Mouse (Mus musculus) cerebellum, postnatal 25 days (tissue): ENCODE results near the gene Ccnjl.

Experiments
- DNase-seq, 2 experiments: peaks; one replicate each; pipeline ENCODE4 v3.0.0; 2021; ENCODE audit warnings: mixed read lengths in 2 of 2

Gene Ccnjl

GRCm38 (mm10) chr11:43569595-43569994 lies 41.0 kb downstream of the Ccnjl start:
- peak; percentile 95 to 97 for DNase-seq

DNA sequence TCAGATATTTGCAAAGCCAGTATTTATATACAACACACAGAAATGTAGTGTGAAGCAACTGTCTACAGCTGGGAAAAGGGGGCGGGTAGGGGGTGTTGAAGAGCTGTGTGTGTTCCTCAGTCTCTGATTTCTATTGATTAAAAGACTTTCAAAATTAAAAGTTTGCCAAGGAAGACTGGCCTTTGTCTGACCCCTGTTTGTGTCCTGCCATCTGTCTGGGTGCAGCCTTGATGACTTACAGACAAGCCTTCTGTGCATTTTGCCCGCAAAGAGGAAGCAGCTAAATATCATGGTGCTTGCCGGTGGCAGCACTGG lies 46.4 kb downstream of the Ccnjl start:
- no peak for DNase-seq

GRCm38 (mm10) chr11:43575376-43576151 lies 47.0 kb downstream of the Ccnjl start:
- no peak for DNase-seq

DNA sequence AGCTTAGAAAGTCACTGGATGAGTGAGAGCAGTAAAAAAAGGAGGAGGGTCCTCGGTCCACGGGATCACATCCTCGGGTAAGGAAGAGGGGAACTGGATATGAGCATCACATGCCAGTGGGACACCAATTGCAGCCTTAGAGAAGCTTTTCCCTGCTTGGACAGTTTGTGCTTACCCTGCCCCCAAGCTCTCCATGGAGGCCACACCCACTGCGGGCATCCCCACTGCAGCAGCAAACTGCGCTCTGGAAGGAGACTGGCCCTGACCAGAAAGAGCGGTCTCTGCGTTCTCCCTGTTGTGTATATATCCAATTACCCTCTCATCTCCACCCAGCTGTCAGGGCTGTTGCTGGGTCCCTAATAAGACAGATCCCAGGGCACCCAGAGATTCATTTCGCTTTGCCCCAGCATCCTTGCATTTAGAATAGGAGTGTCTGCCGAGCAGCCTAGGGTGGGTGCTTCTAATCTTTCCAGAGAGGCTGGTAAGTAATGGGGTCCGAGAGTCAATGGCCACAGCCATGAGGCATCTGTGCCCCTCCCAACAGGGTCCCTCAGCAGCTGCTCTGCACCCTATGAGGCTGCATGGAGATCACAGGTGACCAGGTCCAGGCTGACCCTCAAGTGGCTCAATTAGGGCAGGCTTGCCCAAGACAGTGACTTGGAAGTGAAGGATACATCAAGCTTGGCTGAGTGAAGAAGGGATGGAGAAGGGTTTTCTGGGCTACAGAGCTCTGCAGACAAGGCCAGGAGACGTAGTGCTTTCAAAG lies 49.3 kb downstream of the Ccnjl start:
- no peak for DNase-seq

DNA sequence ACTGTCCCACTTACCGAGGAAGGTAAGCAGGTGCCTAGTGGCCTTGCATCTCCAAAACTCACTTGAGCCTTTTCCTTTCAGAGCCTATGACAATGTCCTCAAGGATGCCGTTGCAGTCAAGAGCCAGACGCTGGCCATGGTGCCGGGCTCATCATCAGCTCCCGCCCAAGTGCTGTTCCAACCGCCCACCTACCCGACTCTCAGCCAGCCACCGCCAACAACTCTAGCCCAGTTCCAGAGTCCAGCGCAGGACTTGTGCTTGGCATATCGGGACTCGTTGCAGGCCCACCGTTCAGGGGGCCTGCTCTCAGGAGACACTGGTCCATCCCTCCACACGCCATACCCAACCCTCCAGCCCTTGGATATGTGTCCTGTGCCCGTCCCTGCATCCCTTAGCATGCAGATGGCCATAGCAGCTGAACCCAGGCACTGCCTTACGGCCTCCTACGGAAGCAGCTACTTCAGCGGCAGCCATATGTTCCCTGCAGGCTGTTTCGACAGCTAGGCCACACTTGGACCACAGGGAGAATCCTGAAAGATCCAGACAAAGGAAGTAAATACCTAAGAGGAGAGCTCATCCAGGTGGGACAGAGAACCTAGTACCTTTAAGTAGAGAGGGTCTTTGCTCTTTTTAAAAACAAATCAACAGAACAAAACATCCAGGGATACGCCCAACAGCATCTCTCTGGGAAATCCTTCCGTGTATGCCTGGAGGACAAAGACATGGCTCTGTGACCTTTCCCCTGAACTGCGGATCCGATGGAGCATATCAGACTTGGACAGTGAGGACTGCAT lies 56.8 kb downstream of the Ccnjl start:
- DNase-seq, result peak; percentile 34 to 45

DNA sequence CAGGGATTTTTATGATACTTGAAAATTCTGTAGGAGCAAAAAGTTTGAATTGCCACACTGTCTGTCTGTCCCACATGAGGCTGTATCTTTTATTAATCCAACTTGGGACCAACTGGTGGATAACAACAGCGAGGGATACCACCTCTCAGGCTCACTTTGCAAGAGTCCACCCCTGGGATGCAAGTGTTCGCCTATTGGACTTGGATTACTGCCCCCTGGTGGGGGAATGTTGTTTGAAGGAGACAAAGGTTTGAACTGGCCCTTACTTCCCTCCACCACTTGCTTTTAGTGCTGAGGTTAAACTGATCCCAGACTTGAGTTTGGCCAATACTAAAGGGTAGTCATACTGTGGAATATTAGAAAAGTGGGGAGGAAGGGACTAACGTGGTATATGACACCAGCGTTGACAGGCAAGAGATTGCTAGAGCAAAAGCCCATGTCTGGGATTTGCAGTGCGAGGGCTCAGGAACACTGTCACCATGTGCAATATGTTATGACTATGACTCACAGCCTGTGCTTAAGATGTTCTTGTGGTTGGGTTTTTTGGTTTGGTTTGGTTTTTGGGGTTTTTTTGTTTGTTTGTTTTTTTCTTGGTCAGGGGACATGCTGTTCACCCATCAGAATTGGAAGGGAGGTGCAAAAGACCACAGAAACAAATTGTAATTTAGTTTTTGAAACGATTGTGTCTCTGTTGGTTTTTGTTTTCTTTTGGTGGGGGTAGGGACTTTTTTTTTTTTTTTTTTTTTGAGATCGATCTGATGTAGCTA lies 57.9 kb downstream of the Ccnjl start, which contains the start of gene 4933415A04Rik:
TSS of gene 4933415A04Rik (plus strand) at position 717 of the 767 bp plus-strand sequence.
- DNase-seq, result peak; percentile 75 to 91

DNA sequence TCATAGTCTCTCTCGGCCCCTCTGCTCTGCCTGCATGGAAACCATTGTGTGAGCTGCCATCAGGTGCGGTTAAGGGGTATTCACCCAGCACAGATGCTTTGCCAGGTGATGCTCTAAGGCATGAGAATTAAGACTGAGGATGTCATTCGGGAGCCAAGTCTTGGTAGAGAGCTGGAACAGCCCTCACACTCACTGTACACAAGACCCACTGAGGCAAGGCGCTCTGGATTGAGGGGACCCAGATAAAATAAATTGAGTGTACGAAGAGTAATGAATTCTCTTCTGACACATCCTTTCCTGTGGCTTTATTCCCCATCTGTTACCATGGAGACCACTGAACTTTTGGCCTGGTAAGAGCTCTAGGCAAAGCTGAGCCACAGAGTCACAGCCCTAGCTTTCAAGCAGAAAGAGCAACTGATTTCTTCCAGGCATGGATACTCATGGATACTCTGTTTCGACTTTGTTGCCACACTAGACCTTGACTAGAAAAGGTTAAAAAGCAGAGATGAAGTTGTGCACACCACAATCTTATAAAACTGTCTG lies 61.0 kb downstream of the Ccnjl start:
- no peak for DNase-seq

- no peak for DNase-seq
Observed at GRCm38 (mm10) chr11:43601440-43601839, 72.9 kb downstream of the Ccnjl start, which contains the start of gene Fabp6. Gene Fabp6, minus strand, starts transcription at chr11:43601540.

DNA sequence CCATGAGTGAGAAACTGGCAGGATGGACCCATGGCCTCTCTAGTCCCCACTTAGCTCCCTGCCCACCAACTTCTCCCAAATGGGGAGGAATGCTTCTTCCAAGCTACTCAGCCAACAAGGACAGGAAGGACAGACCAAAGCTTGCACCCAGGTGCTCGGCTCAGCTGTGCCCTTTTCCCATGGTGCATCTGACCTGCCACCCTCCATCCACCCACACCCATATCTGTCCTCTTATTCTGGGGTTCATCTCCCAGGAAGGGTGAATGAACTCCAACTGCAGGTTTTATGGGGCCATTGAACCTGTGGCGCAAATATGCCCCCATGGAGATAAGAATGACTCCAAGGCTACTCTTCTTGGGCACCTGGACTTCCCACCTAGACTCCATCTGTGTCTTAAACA lies 75.6 kb downstream of the Ccnjl start:
- no peak for DNase-seq

GRCm38 (mm10) chr11:43604891-43605290 lies 76.3 kb downstream of the Ccnjl start:
- no peak for DNase-seq

DNA sequence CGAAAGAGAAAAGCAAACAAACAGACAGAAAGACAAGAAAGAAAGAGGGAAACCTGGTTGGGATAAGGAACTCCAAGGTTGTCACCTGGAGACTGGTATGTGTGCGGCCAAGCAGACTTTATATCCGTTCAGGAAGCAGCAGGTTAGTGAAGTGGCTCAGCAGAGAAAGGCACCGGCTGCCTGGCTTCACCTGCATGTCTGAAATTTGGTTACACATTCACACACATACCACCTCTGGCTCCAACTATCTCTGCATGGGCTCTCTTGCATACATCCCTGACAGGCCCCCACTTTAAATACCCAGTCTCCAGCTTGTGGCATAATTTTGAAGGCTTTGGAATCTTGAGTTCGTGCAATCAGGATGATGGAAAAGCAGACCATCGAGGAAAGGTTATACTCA lies 77.3 kb downstream of the Ccnjl start:
- no peak for DNase-seq

- no peak for DNase-seq
Observed at GRCm38 (mm10) chr11:43608440-43608839, 79.9 kb downstream of the Ccnjl start.

DNA sequence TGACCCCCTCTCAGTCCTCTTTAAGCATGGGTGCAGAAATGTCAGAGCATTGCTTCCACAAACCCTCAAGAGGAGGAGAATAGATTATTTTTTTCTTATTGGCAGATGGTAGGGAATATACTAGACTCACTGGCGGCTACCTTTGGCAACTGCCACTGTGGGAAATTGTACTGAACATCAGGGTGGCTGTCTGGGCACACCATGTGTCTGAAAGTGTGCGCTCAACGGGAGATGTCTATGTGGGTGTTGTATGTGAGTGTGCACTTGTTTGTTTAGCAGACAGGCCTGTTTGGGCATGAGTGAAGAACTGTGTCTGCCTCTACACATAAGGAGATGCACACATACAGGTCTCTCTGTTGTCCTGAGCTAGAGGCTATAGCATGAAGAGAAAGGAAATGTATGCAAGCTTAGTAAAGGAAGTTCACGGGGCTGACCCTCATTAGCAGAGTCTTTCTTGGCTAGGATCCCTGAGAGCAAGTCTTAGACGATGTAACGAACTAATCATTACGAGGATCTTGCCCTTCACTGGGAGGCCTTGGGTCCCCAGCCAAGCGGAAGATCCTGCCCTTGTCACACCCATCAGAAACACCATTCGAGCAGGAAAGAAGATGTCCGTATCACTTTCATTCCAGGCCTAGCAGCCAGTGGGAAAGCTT lies 81.5 kb downstream of the Ccnjl start:
- DNase-seq, result no peak

DNA sequence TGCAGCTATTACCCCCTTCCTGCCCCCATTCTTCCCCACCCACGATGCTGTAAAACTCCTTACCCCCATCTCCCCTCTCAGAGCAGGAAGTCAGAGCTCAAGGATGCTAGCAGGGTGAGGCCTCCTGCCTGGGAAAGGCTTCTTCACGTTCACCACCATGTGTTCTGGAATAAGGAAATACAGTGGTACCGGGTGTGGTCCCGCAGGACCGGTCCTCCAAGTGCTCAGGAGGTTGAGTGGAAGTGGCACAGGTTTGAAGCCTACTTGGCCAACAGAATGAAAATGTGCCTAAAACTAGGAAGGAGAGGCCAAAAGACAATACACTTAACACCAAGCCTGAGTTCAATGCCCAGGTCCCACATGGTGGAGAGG lies 82.1 kb downstream of the Ccnjl start:
- DNase-seq, result no peak

DNA sequence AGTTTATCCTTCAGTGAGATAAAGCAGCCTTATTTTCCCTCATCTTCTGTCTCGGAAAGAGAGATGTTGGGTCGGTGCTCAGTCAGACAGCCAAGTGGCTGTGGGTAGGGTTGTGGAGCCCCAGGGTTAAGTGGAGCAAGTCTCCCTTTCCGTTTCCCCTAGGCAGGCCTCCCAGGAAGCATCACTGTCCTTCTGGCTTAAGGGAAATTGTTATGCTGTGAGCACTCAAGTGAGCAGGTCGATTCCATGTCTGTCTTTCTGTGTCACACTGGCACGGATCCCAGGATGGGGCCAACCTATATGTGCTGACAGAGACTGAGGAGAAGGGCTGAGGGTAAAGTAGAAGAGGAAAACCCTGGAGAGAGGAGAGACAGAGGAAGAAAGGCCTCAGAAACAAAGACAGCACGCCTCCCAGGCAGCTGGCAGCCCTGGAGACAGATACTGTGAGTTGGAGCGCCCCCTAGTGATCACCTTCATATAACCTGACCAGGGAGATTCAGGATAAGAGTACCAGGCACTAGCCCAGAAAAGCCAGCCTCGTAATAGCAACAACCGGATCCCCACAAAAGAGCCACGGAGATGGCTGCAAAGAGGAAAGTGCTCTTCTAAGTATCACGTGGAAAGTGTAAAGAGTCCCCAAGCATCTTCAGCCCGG lies 84.4 kb downstream of the Ccnjl start:
- DNase-seq, result peak; percentile 84 to 92

DNA sequence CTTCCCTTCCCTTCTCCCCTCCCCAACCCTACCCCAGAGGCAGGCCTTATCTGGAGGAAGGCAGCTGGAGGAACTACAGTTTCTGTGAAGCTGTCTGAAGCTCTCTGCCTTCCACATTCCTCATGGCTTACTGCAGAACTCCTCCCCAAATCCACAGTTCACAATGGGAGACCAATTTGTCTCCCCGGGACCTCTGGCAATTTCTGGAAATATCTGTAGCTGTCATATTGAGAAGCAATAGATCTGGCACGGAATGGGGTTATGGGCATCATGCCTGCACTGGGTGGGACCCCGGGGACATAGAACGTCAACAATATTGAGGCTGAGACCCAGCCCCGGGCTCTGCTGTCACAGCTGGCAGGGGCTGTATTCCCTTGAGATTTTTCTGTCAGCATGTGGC lies 89.3 kb downstream of the Ccnjl start:
- no peak for DNase-seq

DNA sequence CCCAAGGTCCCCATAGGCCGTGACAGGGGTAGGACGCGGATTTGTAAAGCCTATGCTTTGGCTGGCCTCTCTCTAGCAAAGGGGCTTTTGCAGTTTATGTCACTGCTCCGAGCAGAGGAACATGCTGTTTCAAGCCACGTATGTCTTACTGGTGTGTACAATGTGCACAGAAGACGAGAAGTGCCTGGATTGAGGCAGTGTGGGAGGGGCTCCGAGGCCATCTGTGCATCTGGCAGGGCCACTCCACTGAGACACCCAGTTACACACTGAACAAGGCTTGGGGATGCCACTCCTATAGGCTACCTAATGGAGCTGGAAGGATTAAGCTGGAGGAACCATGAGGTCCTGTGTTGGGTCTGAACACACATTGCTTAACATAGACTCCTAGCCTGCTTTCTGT lies 89.8 kb downstream of the Ccnjl start:
- DNase-seq, result peak; percentile 53 to 65

- DNase-seq, result no peak
Observed at GRCm38 (mm10) chr11:43621769-43622168, 93.2 kb downstream of the Ccnjl start.

GRCm38 (mm10) chr11:43624341-43624740 lies 95.8 kb downstream of the Ccnjl start:
- peak in 1 of 2 experiments; percentile 22 for DNase-seq

DNA sequence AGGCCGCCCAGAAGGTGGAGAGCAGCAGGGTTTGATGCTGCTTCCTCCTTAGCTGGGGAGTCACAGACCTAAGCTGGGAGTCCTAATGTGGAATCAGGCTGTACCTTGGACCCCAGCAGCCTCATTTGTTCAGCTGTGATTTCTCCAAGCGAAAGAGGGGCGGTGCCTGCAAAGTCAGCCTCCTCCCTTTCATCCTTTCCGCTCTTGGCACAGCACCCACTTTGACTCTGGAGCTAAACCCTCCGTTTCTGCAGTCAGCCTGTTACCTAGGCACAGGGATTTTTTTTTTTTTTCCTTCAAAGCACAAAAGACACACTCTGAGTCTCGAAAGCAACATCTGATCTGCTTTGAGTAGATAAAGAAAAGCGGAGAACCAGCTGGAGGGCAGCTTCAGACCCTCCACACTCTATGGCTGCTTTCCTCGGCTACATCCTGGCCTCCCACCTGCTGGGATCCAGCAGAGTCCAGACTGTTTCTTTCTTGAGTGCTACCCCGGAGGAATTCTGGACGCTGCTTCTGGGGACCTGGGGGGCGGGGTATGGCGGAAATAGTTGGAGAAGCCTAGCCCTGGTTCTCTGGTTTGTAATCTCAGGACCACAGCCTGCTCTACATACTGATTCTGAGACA lies 97.8 kb downstream of the Ccnjl start:
- peak; percentile 63 to 76 for DNase-seq
